ENCODE assay signal across 21 mouse cellular contexts in the genomic region with DNA sequence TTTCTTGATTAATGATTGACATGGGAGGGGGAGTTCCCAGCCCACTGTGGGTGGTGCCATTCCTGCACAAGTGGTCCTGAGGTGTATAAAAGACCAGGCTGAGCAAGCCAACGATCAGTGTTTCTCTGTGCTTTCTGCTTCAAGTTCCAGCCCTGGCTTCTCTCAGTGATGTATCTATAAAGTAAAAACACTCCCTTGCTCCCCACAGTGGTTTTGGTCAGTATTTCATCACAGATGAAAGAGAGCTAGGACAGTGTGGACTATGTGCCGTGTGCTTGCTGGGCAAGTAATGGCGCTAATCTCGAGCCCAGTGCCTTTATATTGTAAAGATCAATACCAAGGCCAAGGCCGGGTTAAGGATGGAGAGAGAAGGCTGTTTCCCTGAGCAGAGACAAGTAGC. TPM values are rescaled to one million over a fixed set of nuclear protein-coding genes. Genes with fewer than 3 reads are reported as not detected.
A peak's percentile ranks its signal among the peaks of the same experiment; 100 is the strongest.
DNase-seq lines count a peak whose midpoint lies in the region; ATAC-seq and TF ChIP-seq lines count a peak whose summit lies in the region.
"Had no signal": no experiment of that assay in that cellular context is flagged by ENCODE, and none has a peak within 500 bp of the region (broad histone marks: within the 10 kb centered on the region; RNA-seq: fewer than 3 reads in every experiment).

No protein-coding gene starts in this region.

- no peaks in the 10 kb centered on the region for H3K4me1 ChIP-seq in forebrain, postnatal 0 days (ENCODE audit: insufficient read depth)
- H3K4me1 ChIP-seq in forebrain, embryonic 10.5 days, result peaks cover 5% of the 10 kb centered on the region
- peaks cover 3% of the 10 kb centered on the region; the same call in 1 of the 2 replicates for H3K4me1 ChIP-seq in kidney, embryonic 15.5 days
- peaks cover 6% of the 10 kb centered on the region; the same call in 1 of the 2 replicates for H3K4me1 ChIP-seq in kidney, embryonic 16.5 days (ENCODE audit: insufficient read depth, low read length)
- no peaks in the 10 kb centered on the region for H3K4me1 ChIP-seq in midbrain, embryonic 14.5 days (ENCODE audit: control insufficient read depth, insufficient read depth, low read length)
- H3K4me1 ChIP-seq in midbrain, embryonic 10.5 days, result peaks cover 4% of the 10 kb centered on the region; the same call in 1 of the 2 replicates
- no peaks in the 10 kb centered on the region for H3K4me1 ChIP-seq in stomach, embryonic 15.5 days
- H3K4me1 ChIP-seq: embryonic facial prominence, embryonic 12.5 days; heart, embryonic 15.5 days; lung, embryonic 15.5 days had no signal

- TF ChIP-seq CTCF in forebrain, postnatal 0 days (IDR thresholded peaks at IDR 0.05; ENCODE audit: low read depth), result peak; percentile 44; the same call in 1 of the 2 replicates

- peak; percentile 42; the same call in 1 of the 2 replicates for ATAC-seq in forebrain, postnatal 0 days
- 0 out of 2 replicates have a peak, but pooled peaks have one; percentile 12 for ATAC-seq in kidney, embryonic 15.5 days (replicated peaks; ENCODE audit: low FRiP score)
- ATAC-seq in kidney, embryonic 16.5 days (ENCODE audit: low FRiP score, low TSS enrichment), result no peak
- no peak for ATAC-seq in midbrain, embryonic 14.5 days (ENCODE audit: low FRiP score, low TSS enrichment)
- ATAC-seq in stomach, embryonic 15.5 days (ENCODE audit: insufficient read depth, low FRiP score, low read depth), result 0 out of 2 replicates have a peak, but pooled peaks have one; percentile 27
- ATAC-seq: forebrain, embryonic 16.5 days; midbrain, embryonic 16.5 days; Patski had no signal

- H3K27me3 ChIP-seq in forebrain, postnatal 0 days (ENCODE audit: insufficient read depth, low read length), result no peaks in the 10 kb centered on the region
- no peaks in the 10 kb centered on the region for H3K27me3 ChIP-seq in forebrain, embryonic 10.5 days (ENCODE audit: poor library complexity, severe bottlenecking)
- H3K27me3 ChIP-seq in kidney, embryonic 15.5 days, result no peaks in the 10 kb centered on the region
- no peaks in the 10 kb centered on the region for H3K27me3 ChIP-seq in kidney, embryonic 16.5 days (ENCODE audit: insufficient read depth, low read length)
- no peaks in the 10 kb centered on the region for H3K27me3 ChIP-seq in midbrain, embryonic 14.5 days (ENCODE audit: control insufficient read depth, insufficient read depth, low read length)
- no peaks in the 10 kb centered on the region for H3K27me3 ChIP-seq in midbrain, embryonic 10.5 days (ENCODE audit: low read depth, poor library complexity, severe bottlenecking)
- H3K27me3 ChIP-seq in stomach, embryonic 15.5 days (replicated peaks), result no peaks in the 10 kb centered on the region
- H3K27me3 ChIP-seq: embryonic facial prominence, embryonic 12.5 days; heart, embryonic 15.5 days; limb, embryonic 13.5 days; lung, embryonic 15.5 days; Patski had no signal

- no peak for DNase-seq in forebrain, postnatal 0 days
- DNase-seq in forebrain, embryonic 10.5 days (ENCODE audit: extremely low spot score, low spot score), result no peak
- DNase-seq in midbrain, embryonic 14.5 days, result peak; percentile 21
- DNase-seq in midbrain, embryonic 10.5 days (ENCODE audit: low spot score), result no peak
- DNase-seq in MN1 (ENCODE audit: low spot score), result no peak
- DNase-seq: cerebellum, postnatal 10 days; heart, adult 2 months; kidney, adult 8-10 months; right cerebral cortex, adult 18-20 months; thymus, adult 18-20 months had no signal

- H3K36me3 ChIP-seq in forebrain, postnatal 0 days (ENCODE audit: insufficient read depth), result peaks cover 5% of the 10 kb centered on the region; the same call in 1 of the 2 replicates
- H3K36me3 ChIP-seq in forebrain, embryonic 10.5 days (replicated peaks), result no peaks in the 10 kb centered on the region; the same call in 1 of the 2 replicates
- H3K36me3 ChIP-seq in kidney, embryonic 15.5 days, result no peaks in the 10 kb centered on the region; the same call in 1 of the 2 replicates
- no peaks in the 10 kb centered on the region for H3K36me3 ChIP-seq in kidney, embryonic 16.5 days (ENCODE audit: insufficient read depth, low read length)
- no peaks in the 10 kb centered on the region for H3K36me3 ChIP-seq in midbrain, embryonic 14.5 days (ENCODE audit: control insufficient read depth, insufficient read depth, low read length)
- no peaks in the 10 kb centered on the region for H3K36me3 ChIP-seq in midbrain, embryonic 10.5 days
- no peaks in the 10 kb centered on the region for H3K36me3 ChIP-seq in stomach, embryonic 15.5 days
- H3K36me3 ChIP-seq: embryonic facial prominence, embryonic 12.5 days; heart, embryonic 15.5 days; lung, embryonic 15.5 days had no signal

- H3K4me2 ChIP-seq in forebrain, postnatal 0 days (ENCODE audit: low read depth), result no peak overlapping the region
- no peak overlapping the region for H3K4me2 ChIP-seq in kidney, embryonic 15.5 days
- no peak overlapping the region for H3K4me2 ChIP-seq in kidney, embryonic 16.5 days (replicated peaks; ENCODE audit: low read depth, low read length)
- H3K4me2 ChIP-seq in midbrain, embryonic 14.5 days (ENCODE audit: low read length), result no peak overlapping the region
- H3K4me2 ChIP-seq in stomach, embryonic 15.5 days, result no peak overlapping the region
- H3K4me2 ChIP-seq: embryonic facial prominence, embryonic 12.5 days; heart, embryonic 15.5 days; limb, embryonic 13.5 days; lung, embryonic 15.5 days had no signal

- 74% methylated on average over 5 of the region's 5 CpGs for WGBS in forebrain, postnatal 0 days
- 88% methylated on average over 5 of the region's 5 CpGs for WGBS in forebrain, embryonic 10.5 days
- 84% methylated on average over 5 of the region's 5 CpGs for WGBS in kidney, embryonic 15.5 days
- WGBS in kidney, embryonic 16.5 days, result 79% methylated on average over 5 of the region's 5 CpGs
- WGBS in midbrain, embryonic 14.5 days, result 81% methylated on average over 5 of the region's 5 CpGs
- 85% methylated on average over 5 of the region's 5 CpGs for WGBS in midbrain, embryonic 10.5 days
- 68% methylated on average over 5 of the region's 5 CpGs for WGBS in stomach, embryonic 15.5 days

- no peak overlapping the region for H3K4me3 ChIP-seq in forebrain, postnatal 0 days (ENCODE audit: low read depth, low read length)
- no peak overlapping the region for H3K4me3 ChIP-seq in forebrain, embryonic 10.5 days
- no peak overlapping the region for H3K4me3 ChIP-seq in kidney, embryonic 15.5 days (replicated peaks)
- no peak overlapping the region for H3K4me3 ChIP-seq in kidney, embryonic 16.5 days (ENCODE audit: low read length)
- no peak overlapping the region for H3K4me3 ChIP-seq in midbrain, embryonic 14.5 days (replicated peaks; ENCODE audit: low read depth, low read length)
- no peak overlapping the region for H3K4me3 ChIP-seq in midbrain, embryonic 10.5 days
- no peak overlapping the region for H3K4me3 ChIP-seq in stomach, embryonic 15.5 days (replicated peaks)
- H3K4me3 ChIP-seq: embryonic facial prominence, embryonic 12.5 days; heart, adult 2 months; heart, embryonic 15.5 days; hindbrain, embryonic 10.5 days; limb, embryonic 13.5 days; lung, embryonic 15.5 days had no signal

- no peak overlapping the region for H3K27ac ChIP-seq in forebrain, postnatal 0 days (ENCODE audit: low read depth, low read length)
- H3K27ac ChIP-seq in forebrain, embryonic 10.5 days, result no peak overlapping the region
- H3K27ac ChIP-seq in kidney, embryonic 15.5 days, result no peak overlapping the region
- H3K27ac ChIP-seq in kidney, embryonic 16.5 days (ENCODE audit: low read length), result no peak overlapping the region
- H3K27ac ChIP-seq in midbrain, embryonic 14.5 days (replicated peaks; ENCODE audit: low read depth, low read length), result no peak overlapping the region
- H3K27ac ChIP-seq in midbrain, embryonic 10.5 days (replicated peaks), result no peak overlapping the region
- no peak overlapping the region for H3K27ac ChIP-seq in stomach, embryonic 15.5 days
- H3K27ac ChIP-seq: embryonic facial prominence, embryonic 12.5 days; heart, adult 2 months; heart, embryonic 15.5 days; limb, embryonic 13.5 days; lung, embryonic 15.5 days had no signal

- H3K9ac ChIP-seq in forebrain, postnatal 0 days, result no peak overlapping the region
- no peak overlapping the region for H3K9ac ChIP-seq in kidney, embryonic 15.5 days
- H3K9ac ChIP-seq in kidney, embryonic 16.5 days (replicated peaks; ENCODE audit: low read length), result no peak overlapping the region
- no peak overlapping the region for H3K9ac ChIP-seq in midbrain, embryonic 14.5 days (replicated peaks; ENCODE audit: low read length)
- H3K9ac ChIP-seq in stomach, embryonic 15.5 days, result no peak overlapping the region
- H3K9ac ChIP-seq: embryonic facial prominence, embryonic 12.5 days; heart, embryonic 15.5 days; limb, embryonic 13.5 days; lung, embryonic 15.5 days had no signal

- H3K9me3 ChIP-seq in forebrain, postnatal 0 days (ENCODE audit: low read length), result no peaks in the 10 kb centered on the region
- no peaks in the 10 kb centered on the region for H3K9me3 ChIP-seq in forebrain, embryonic 10.5 days
- H3K9me3 ChIP-seq in kidney, embryonic 15.5 days (replicated peaks), result no peaks in the 10 kb centered on the region
- H3K9me3 ChIP-seq in kidney, embryonic 16.5 days (ENCODE audit: low read length), result no peaks in the 10 kb centered on the region
- H3K9me3 ChIP-seq in midbrain, embryonic 14.5 days (ENCODE audit: control insufficient read depth, low read length), result no peaks in the 10 kb centered on the region
- H3K9me3 ChIP-seq in midbrain, embryonic 10.5 days (replicated peaks), result no peaks in the 10 kb centered on the region
- H3K9me3 ChIP-seq in stomach, embryonic 15.5 days, result no peaks in the 10 kb centered on the region
- H3K9me3 ChIP-seq: embryonic facial prominence, embryonic 12.5 days; heart, embryonic 15.5 days; hindbrain, embryonic 10.5 days; limb, embryonic 13.5 days; lung, embryonic 15.5 days had no signal

RNA-seq across cellular contexts. Expression of gene Rps17, which starts 23.3 kb away (rescaled TPM):
- total RNA-seq in forebrain, postnatal 0 days (2014; rRNA removed), result 883 and 1,228 TPM in 2 replicates
- 706 and 832 TPM in 2 replicates for polyA plus RNA-seq in forebrain, postnatal 0 days (2015; fragmentation: Nextera tagmentation; extraction: Ambion mirVana)
- polyA plus RNA-seq in forebrain, embryonic 10.5 days (2016; fragmentation: Nextera tagmentation; extraction: Ambion mirVana), result 1,233 and 1,243 TPM in 2 replicates
- 1,359 and 1,501 TPM in 2 replicates for polyA plus RNA-seq in kidney, embryonic 15.5 days (2015; fragmentation: Nextera tagmentation; extraction: Ambion mirVana)
- polyA plus RNA-seq in kidney, embryonic 16.5 days (2015; fragmentation: Nextera tagmentation; extraction: Ambion mirVana), result 1,196 and 1,210 TPM in 2 replicates
- polyA plus RNA-seq in midbrain, embryonic 14.5 days (2014; fragmentation: Nextera tagmentation; extraction: Ambion mirVana), result 695 and 865 TPM in 2 replicates
- polyA plus RNA-seq in midbrain, embryonic 10.5 days (2016; fragmentation: Nextera tagmentation; extraction: Ambion mirVana), result 1,006 and 1,155 TPM in 2 replicates
- 1,116 and 1,252 TPM in 2 replicates for polyA plus RNA-seq in stomach, embryonic 15.5 days (2015; fragmentation: Nextera tagmentation; extraction: Ambion mirVana)

Comparison
In these comparisons a context has a peak if more than half of its experiments do, and no peak if none do; other contexts are left out.
1. ATAC-seq: peak in forebrain, postnatal 0 days (single experiment), kidney, embryonic 15.5 days (single experiment) and stomach, embryonic 15.5 days (single experiment); none in kidney, embryonic 16.5 days (single experiment) and midbrain, embryonic 14.5 days (single experiment).